Mouse (Mus musculus) spleen, adult 2 months (tissue): ENCODE data around the gene Lrch2. TPM values are rescaled to one million over a fixed set of nuclear protein-coding genes. Genes with fewer than 3 reads are reported as not detected.
A peak's percentile ranks its signal among the peaks of the same experiment; 100 is the strongest.
"Not testable (repeated sequence)": the region's sequence is repeated elsewhere in the genome, so short reads cannot be mapped to it uniquely, and the experiment has no call there.

Source experiments
- DNase-seq, 2 experiments: peaks; one replicate each; pipeline versions ENCODE4 v3.0.0 to v3.0.0-alpha.2; 2012 to 2021; ENCODE audit warnings: low spot score in 2 of 2, low read depth in 1 of 2
- H3K27ac ChIP-seq: fragments of 200-500 bp; 2 replicates; pipeline ENCODE4 v1.5.1; 2012; ENCODE audit warnings: low read length, inconsistent platforms; ENCODE audit not compliant: insufficient read depth
- H3K27me3 ChIP-seq: fragments of 200-500 bp; 2 replicates; pipeline ENCODE4 v1.6.1; 2012; ENCODE audit warnings: mild to moderate bottlenecking, moderate library complexity, low read length, inconsistent platforms; ENCODE audit not compliant: control insufficient read depth, insufficient read depth
- H3K36me3 ChIP-seq: fragments of 200-500 bp; 2 replicates; pipeline ENCODE4 v1.6.1; 2012; ENCODE audit warnings: mild to moderate bottlenecking, low read length, inconsistent platforms; ENCODE audit not compliant: control insufficient read depth, insufficient read depth
- H3K4me1 ChIP-seq: fragments of 200-500 bp; 2 replicates; pipeline ENCODE4 v1.6.1; 2011; ENCODE audit warnings: inconsistent platforms; ENCODE audit not compliant: control insufficient read depth, insufficient read depth, insufficient read length
- H3K4me3 ChIP-seq: fragments of 200-500 bp; 2 replicates; pipeline ENCODE4 v1.5.1; 2011; ENCODE audit warnings: mild to moderate bottlenecking, inconsistent platforms; ENCODE audit not compliant: insufficient read depth, insufficient read length; ENCODE audit errors: extremely low read depth
- CTCF ChIP-seq: fragments of 200-500 bp; IDR thresholded peaks from 2 replicates; pipeline ENCODE4 v1.5.1; 2011; ENCODE audit warnings: mild to moderate bottlenecking, inconsistent platforms; ENCODE audit not compliant: insufficient read depth, insufficient read length, insufficient replicate concordance; ENCODE audit errors: extremely low read depth
- POLR2A ChIP-seq: fragments of 200-500 bp; IDR thresholded peaks from 2 replicates; pipeline ENCODE4 v1.6.1; 2011; ENCODE audit warnings: low read depth, low read length, inconsistent platforms
- WGBS: fragments of 180-500 bp; shearing (Covaris S2); methylation state at CpG from one replicate; pipeline ENCODE4 v1.1.7; 2018; 5-methylcytosine and 5-hydroxymethylcytosine counted together
- polyA plus RNA-seq: library from polyadenylated mRNA; depleted of rRNA; stranded (reverse); fragments of >200 nt; gene quantifications from 2 replicates; pipeline ENCODE4 v1.2.3, GENCODE M21; 2012; rRNA removed

Gene Lrch2
- 0.06 and 0.14 TPM in 2 replicates for polyA plus RNA-seq

- Histone ChIP-seq H3K27ac (no peak within 1 kb of the TSS), H3K27me3 (no peaks in the 10 kb centered on the region), H3K36me3 (no peaks in the 10 kb centered on the region), H3K4me1 (no peaks in the 10 kb centered on the region), H3K4me3 (peak within 1 kb of the TSS; percentile 34; the same call in 1 of the 2 replicates)
- 25% methylated on average over 38 of the region's 50 CpGs for WGBS
- DNase-seq = no peak
- TF ChIP-seq CTCF (no peak), POLR2A (no peak)
Measured at GRCm38 (mm10) chrX:147553421-147554201, at the start of gene Lrch2. Lrch2 (minus strand) TSS chrX:147554081.

- Histone ChIP-seq H3K27me3 (no peaks in the 10 kb centered on the region), H3K4me1 (no peaks in the 10 kb centered on the region), H3K4me3 (no peak overlapping the region), H3K27ac (no peak overlapping the region), H3K36me3 (no peaks in the 10 kb centered on the region)
- TF ChIP-seq POLR2A (no peak), CTCF (no peak)
- 78% methylated on average over 11 of the region's 11 CpGs for WGBS
- no peak for DNase-seq
Measured at GRCm38 (mm10) chrX:147540934-147541870, 12.7 kb downstream of the Lrch2 start.

- TF ChIP-seq CTCF (no peak), POLR2A (no peak)
- H3K4me3 ChIP-seq = no peak overlapping the region
- no peaks in the 10 kb centered on the region for H3K27me3 ChIP-seq
- H3K4me1 ChIP-seq = no peaks in the 10 kb centered on the region
- DNase-seq = no peak
- H3K36me3 ChIP-seq = no peaks in the 10 kb centered on the region
- no peak overlapping the region for H3K27ac ChIP-seq
Measured at GRCm38 (mm10) chrX:147538377-147538776, 15.5 kb downstream of the Lrch2 start.

- not testable (repeated sequence) for H3K4me1 ChIP-seq, H3K27ac ChIP-seq, H3K27me3 ChIP-seq, DNase-seq, H3K4me3 ChIP-seq, H3K36me3 ChIP-seq
- 87% methylated on average over 3 of the region's 3 CpGs for WGBS
Measured at GRCm38 (mm10) chrX:147537117-147537516, 16.8 kb downstream of the Lrch2 start.

- 79% methylated on average over 2 of the region's 2 CpGs for WGBS
Measured at GRCm38 (mm10) chrX:147535616-147536015, 18.3 kb downstream of the Lrch2 start.

GRCm38 (mm10) chrX:147531675-147532074 lies 22.2 kb downstream of the Lrch2 start:
- DNase-seq = no peak
- Histone ChIP-seq H3K36me3 (no peaks in the 10 kb centered on the region), H3K27ac (no peak overlapping the region), H3K4me3 (no peak overlapping the region), H3K4me1 (no peaks in the 10 kb centered on the region), H3K27me3 (no peaks in the 10 kb centered on the region)
- no peak for TF ChIP-seq POLR2A
- TF ChIP-seq CTCF = no peak
- 72% methylated on average over 4 of the region's 4 CpGs for WGBS

More at GRCm38 (mm10) chrX:147535616-147536015, 18.3 kb downstream of the Lrch2 start:
- Histone ChIP-seq H3K36me3 (no peaks in the 10 kb centered on the region), H3K4me3 (no peak overlapping the region), H3K27me3 (no peaks in the 10 kb centered on the region), H3K27ac (no peak overlapping the region), H3K4me1 (no peaks in the 10 kb centered on the region)
- no peak for TF ChIP-seq POLR2A
- no peak for TF ChIP-seq CTCF
- DNase-seq = no peak
